Mouse (Mus musculus) testis, postnatal 10 days (tissue): ENCODE data around the gene Iqcc.

ENCODE experiments used
- DNase-seq: peaks from one replicate; pipeline ENCODE4 v3.0.0; 2021; ENCODE audit warnings: low spot score

Iqcc gene

DNA sequence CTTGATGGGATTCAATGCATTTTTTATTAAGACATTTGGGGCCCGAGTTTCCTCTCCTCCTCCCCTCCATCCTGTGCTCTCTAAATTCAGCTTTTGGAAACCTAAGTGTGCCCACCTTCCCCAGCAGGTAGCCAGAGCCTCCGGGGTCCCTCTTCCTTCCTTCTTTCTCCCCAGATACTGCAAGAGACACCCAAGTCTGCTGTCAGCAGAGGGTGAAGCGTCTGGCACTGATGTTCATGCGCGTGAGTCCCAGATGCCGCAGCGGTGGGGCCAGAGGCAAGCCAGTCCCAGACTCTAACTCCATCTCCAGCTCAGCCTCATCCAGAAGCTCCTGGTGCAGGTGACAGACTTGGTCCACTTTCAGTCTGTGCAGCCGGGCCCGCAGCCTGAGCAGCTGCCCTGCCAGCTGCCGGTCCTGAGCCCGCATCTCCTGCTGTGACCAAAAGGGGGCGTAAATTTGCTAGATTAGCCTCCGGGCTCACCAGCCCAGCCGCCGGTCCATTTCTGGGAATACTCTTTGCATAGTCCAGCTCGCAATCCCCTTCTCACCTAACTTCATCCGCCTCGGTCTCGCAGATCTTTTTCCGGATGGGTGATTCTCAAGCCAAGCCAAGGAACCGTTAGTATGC, 41.9 kb downstream of the Iqcc start:
- peak; percentile 74 for DNase-seq

DNA sequence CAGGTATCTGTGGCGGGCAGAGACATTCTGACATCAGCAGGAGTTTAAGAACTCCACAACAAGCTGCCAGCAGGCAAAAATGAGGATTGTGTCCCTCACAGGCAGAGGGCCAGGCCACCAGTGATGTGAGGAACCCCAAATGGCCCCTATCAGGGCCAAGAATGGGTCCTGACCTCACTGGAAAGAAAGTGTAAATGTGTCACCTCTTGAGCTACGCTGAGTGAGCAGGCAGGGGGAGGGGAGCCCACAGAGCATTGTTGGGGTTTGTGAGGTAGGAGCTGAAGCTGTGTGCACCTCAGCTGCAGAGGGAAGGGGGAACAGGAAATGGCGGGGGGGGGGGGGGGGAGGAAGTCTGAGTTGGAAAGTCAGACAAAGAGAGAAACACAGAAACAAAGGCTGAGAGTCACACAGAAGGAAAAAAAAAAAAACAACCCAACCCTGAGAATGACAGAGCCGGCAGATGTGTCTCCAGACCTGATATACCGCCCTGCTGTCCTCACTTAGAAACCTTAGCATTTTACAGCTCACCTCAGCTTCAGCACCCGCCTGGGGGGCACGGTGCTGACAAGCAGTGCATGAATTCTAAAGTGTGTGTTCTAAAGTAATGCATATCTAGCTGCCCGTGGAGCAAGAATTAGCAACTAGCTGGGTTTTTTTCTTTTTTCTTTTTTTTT, 43.6 kb downstream of the Iqcc start:
- DNase-seq, result no peak

DNA sequence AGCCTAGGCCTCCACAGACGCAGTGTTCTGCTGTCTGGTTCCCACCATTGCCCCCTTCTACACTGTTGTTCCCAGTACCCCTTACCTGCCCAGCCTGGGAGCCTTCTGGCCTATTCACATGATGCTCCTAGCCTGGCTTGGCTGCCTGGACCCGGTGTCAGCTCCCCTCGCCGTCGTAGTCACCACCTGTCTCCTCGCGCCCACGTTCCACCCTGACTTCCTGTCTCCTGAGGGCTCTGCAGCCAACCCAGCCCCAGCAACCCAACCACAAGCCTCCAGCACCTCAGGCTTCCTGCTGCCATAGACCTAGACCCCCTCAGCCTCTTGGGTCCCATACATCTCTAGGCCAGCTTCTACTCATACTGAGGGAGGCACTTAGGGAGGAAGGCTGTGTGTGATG, 45.5 kb downstream of the Iqcc start, which contains the start of gene Lck:
Lck (minus strand) TSS at position 212 of the 400 bp plus-strand sequence.
- no peak for DNase-seq

DNA sequence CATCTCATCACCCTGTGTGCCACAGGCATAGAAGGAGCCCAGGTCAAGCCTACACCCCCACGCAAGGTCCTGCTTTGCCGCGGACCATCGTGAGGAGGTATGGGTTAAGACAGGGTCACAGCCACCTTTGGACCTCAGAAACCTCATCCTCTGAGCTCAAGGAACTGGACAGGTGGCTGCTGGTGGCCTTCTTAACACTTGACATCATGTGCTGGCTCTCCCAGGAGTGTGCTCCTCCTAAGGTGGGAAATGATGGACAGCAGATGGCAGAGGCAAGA, 45.9 kb downstream of the Iqcc start:
- no peak for DNase-seq

DNA sequence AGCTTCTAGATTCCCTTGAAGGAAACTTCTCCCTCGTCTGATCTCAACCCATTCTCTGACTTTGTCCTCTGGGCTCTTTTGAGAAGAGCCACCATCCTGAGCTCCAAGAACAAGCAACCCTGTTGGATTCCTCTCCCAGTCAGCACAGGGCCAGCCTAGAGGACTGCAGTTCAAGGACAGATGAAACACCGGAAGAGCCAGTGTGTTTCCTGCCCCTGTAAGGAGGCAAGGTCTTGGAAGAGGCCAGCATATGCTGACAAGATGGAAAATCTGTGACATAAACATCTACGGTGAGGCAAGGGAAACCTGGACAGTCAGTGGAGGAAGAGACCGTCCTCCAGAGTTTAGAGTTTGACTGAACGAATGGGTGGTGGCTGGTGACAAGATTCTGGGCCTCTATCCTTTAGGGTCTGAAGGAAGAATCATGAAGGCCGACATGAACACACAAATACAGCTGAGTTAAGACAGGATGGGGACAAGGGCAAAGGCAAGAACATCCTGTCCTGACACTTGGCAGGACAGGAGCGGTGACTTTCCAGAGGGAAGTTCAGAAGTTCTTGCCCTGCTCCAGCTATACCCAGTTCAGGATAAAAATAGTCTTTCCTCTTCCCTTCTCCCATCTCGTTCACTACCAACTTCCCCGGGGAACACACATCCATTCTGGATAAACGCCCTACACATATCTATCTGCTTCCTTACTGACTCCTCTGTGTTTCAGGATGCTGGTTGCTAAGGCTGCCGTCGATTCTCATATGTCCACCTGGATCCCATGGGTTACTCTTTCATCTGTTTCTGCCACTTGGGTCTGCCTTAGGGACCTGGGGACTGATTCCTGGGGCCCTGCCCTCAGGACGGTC, 46.4 kb downstream of the Iqcc start:
- no peak for DNase-seq

DNA sequence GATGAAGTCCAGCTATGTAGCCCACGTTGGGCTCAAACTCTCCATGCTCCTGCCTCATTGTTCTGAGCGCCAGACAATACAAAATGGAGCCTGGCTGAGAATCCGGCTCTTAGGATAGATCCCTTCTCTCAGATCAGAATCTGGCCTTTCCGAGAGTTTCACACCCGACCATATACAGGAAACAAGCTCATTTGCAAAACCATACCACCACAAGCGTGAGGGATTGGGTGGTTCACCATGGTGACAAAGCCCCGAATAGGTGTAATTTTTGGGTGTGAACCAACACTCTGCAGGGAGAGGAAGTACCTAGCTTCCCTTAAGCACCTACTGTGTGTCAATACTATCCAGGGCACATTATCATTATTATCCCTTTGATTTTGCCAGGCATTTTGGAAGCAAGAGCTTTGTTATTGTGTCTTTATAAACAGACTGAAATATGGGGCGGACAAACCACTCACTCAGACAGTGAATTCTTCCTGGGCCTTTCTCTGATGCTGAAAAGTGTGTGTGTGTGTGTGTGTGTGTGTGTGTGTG, 47.3 kb downstream of the Iqcc start:
- DNase-seq, result no peak

DNA sequence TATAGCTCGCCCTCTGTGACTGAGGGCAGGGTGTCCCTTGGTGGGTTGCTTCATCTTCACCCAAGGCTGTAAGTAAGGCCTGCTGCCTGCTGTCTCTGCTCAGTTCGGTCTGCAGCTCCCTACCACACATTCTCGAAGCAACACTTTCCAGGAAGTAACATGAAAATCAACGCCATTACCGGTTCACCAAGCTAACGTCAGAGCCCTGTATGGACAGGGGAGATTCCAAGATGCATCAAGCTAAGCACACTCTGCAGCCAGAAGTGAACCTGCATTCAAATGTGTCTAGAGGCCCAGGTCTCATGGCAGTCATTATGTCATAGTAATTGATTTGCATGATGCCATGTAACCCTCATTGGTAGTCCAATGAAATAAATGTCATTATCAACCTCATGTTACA, 48.9 kb downstream of the Iqcc start:
- no peak for DNase-seq

DNA sequence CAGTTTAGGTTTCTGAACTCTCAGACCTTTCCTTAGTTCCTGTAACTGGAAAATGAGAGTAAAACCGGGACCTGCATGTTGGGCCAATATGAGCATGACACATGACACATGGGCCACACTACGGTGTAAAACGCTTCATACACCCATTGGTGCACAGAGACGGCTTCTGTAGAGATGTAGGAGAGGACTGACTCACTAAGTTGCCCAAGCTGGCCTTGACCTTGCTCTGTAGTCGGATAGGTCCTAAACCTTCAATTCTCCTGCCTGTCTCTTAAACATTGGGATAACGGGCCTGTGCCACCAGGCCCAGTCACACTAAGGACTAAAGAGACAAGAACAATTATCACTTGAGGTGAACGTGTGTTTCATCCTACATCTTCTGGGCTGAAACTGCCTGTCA, 50.5 kb downstream of the Iqcc start:
- no peak for DNase-seq

DNA sequence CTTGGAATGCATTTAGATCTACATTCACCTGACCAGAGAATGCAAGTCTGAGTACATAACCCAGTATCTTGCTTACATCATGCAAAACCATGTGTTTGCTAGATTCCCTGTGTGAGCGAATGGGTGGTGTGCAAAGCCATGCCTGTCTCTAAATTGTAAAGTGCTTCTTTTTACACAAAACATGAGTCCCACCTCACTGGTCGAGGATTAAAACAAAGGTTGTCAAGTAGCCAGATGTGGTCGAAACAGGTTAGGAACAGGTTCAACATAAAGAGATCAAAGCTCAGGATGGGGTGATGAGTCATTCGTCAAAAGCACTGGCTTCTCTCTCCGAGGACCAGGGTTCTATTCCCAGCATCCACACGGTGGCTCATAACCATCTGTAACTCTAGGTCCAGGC, 53.8 kb downstream of the Iqcc start:
- no peak for DNase-seq
